Mouse (Mus musculus) heart, adult 8-10 months (tissue): ENCODE data around the gene Fam71f2. TPM values are rescaled to one million over a fixed set of nuclear protein-coding genes. Genes with fewer than 3 reads are reported as not detected.

Experiments used
- DNase-seq: peaks from one replicate; pipeline ENCODE4 v3.0.0; 2022; ENCODE audit warnings: low spot score
- total RNA-seq, 4 experiments: library from RNA; stranded (reverse); gene quantifications; 2 replicates each; pipeline ENCODE4 v1.2.4; 2022

Gene Fam71f2
- total RNA-seq: under 1 TPM in 1 of 4 experiments, not detected in 3; 0.59 TPM

DNA sequence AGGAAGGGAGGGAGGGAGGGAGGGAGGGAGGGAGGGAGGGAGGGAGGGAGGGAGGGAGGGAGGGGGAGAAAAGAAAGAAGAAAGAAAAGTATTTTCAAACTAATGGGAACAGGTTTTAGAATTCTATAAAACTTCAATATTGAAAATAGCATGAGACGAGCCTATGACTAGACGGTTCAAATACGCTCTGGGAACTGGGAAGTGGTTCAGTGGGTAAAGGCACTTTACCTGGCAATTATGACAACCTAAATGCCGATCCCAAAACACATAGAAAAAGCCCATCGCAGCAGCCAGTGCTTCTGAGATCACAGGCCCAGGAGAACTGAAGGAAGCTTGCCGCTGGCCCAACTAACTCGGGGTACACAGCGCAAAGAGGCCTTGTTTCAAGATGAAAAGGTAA is at the start of gene Fam71f2:
Fam71f2 (plus strand) TSS at position 301 of the 400 bp plus-strand sequence.
- DNase-seq: no peak

GRCm38 (mm10) chr6:29230386-29230785 is 49.0 kb upstream of the Fam71f2 start:
- no peak for DNase-seq

GRCm38 (mm10) chr6:29231799-29232198 is 47.6 kb upstream of the Fam71f2 start:
- DNase-seq: no peak

DNA sequence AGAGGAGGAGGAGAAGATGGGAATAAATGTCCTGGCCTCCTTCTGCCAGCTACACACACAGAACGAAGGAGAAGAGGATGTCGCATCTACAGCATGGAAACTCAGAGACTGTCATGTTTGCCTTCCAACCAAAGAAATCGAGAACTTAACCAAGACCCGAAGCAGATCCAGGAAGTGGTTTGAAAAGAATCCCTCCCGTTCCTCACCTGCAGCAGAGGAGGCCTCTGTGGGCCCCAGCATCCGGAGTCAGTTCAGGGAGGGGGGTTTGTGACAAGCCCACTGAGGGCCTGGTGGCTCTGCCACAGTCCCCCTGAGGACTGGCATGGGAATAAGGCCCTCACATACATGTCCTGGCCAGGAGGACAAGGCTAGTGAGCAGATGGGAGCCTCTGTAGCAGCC is 47.1 kb upstream of the Fam71f2 start:
- DNase-seq: no peak

- no peak for DNase-seq
Measured at GRCm38 (mm10) chr6:29233710-29234109, 45.7 kb upstream of the Fam71f2 start.

GRCm38 (mm10) chr6:29234272-29234671 is 45.1 kb upstream of the Fam71f2 start:
- no peak for DNase-seq

DNA sequence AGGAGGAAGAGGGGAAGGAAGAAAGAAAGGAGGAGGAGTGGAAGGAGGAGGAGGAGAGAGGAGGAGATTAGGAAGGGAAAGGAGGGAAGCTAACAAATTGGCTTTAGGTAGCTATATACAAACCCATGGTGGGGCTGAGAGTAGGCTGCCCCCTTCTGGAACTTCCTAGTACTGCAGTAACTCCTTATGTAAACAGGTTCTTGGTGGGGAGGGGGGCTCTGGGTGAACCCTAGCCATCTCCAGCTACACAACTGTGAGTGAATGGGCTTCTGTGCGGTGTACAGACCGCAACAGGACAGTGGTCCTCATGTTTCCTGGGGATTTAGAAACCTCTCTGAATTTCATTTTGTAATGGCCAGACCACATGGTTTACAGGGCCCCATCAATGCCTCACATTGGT is 38.6 kb upstream of the Fam71f2 start:
- peak; percentile 58 for DNase-seq

- no peak for DNase-seq
Measured at GRCm38 (mm10) chr6:29241697-29242096, 37.7 kb upstream of the Fam71f2 start.

DNA sequence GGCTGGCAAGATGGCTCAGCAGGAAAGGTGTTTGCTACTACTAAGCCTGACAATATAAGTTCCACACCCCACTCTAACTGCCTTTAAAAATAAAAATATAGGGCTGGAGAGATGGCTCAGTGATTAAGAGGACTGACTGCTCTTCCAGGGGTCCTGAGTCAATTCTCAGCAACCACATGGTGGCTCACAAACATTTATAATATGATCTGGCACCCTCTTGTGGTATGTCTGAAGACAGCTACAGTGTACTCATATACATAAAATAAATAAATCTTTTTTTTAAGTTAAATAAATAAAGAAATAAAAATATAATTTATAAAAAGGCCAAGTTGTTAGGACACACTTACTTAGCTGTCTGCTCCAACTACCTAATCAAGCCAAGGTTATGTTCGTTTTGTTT is 37.1 kb upstream of the Fam71f2 start:
- no peak for DNase-seq

- no peak for DNase-seq
Measured at GRCm38 (mm10) chr6:29245272-29246120, 33.9 kb upstream of the Fam71f2 start.

- no peak for DNase-seq
Measured at GRCm38 (mm10) chr6:29246183-29246582, 33.2 kb upstream of the Fam71f2 start.

- no peak for DNase-seq
Measured at GRCm38 (mm10) chr6:29246585-29246984, 32.8 kb upstream of the Fam71f2 start.

DNA sequence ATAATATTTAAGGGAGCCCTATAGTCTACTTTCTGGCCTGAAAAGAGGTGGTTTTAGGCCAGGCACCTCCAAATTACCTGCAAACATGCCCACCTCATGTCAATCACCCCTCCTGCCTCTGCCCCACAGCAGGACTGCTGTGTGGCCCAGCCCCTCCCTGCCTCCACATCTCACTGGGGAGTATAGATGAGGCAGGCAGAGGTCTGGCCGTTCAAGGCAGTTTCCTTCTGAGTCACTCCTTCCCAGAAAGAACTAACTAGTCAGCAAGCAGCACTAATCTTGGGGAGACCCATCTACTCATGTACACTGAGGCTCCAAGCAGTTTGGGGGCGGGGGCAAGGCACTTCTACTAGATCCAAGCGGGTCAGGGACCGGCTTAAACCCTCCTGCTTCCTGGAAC is 32.3 kb upstream of the Fam71f2 start:
- no peak for DNase-seq

DNA sequence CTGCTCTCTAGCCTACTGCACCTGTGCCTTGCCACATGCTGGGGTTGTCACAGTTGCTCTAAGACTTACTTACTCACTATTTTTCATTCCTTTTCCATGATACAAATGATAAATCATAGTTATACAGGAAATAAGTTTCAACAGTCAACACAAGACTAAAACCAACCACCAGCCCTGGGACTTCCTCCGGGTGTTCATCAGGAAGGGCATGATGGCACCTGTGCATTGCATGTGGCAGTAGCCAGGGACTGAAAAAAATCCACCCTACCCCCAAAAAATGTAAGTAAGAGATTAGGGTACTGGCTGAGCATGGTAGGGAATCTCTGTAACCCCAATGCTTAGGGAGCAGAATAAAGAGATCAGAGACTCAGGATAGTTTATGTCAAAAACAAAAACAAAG is 20.0 kb upstream of the Fam71f2 start:
- DNase-seq: no peak

- no peak for DNase-seq
Measured at GRCm38 (mm10) chr6:29261831-29262230, 17.6 kb upstream of the Fam71f2 start.

DNA sequence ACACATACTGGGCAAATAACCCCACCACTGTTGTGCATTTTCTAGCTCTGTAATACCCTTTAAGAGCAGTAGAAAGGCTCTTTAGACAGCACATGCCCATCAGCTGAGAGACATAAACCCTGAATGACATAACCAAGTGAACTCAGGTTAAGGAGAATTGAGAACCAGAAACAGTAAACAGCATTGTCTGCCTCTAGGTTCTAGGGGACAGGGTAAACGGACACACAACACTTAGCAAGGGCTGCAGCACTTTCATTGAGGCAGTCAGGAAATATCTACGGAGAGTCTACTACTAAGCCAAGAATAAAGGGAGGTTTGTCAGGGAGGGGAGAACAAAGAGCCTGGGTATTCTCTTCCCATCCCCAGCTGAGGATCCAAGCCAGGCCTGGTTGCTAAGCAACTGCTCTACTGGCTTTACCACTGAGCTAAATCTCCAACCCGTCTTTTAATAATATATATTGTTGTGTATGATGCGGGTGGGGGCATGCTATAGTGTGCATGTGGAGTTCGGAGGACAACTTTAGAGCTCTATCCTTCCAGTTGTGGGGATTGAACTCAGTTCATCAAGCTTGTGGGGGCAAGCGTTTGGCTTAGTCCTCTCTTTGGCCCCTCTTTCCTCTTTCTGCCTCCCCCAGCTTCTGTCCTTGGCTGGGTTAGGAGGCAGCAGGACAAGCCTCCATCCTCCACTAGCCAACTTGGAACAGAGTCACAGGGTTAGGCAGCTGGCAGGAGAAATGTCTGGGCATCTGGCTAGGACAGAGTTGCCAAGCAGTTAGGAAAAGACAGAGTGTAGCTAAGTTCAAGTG is 15.5 kb upstream of the Fam71f2 start:
- DNase-seq: peak; percentile 65

GRCm38 (mm10) chr6:29264456-29264781 is 15.0 kb upstream of the Fam71f2 start:
- DNase-seq: no peak

GRCm38 (mm10) chr6:29266936-29267335 is 12.5 kb upstream of the Fam71f2 start:
- no peak for DNase-seq

DNA sequence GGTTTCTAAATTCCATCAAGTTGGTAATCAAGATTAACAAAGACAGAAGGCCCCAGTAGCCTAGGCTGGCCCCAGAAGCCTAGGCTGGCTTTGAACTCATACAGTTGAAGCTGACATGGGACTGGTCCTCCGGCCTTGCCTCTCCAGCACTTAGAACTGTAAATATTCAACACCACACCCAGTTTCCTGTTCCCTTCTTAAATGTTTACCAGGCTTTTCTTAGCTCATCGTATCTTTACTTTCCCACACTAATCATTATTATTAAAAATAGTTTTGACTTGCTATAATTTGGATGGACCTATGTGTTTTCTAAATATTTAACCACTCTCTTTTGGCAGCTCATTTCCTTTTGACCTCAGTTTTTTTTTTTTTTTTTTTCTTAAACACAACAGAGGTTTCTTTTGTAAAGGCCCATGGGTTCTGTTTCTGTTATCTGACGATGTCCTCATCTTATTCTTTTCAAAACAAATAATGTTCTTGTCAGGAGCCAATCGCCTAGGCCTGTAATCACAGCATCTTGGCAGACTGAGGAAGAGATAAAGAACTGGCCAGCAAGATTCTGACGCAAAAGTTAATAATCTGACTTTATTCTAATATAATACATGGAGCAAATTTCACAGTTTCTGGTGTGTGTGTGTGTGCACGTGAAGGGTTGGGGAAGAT is 10.3 kb upstream of the Fam71f2 start:
- DNase-seq: no peak

DNA sequence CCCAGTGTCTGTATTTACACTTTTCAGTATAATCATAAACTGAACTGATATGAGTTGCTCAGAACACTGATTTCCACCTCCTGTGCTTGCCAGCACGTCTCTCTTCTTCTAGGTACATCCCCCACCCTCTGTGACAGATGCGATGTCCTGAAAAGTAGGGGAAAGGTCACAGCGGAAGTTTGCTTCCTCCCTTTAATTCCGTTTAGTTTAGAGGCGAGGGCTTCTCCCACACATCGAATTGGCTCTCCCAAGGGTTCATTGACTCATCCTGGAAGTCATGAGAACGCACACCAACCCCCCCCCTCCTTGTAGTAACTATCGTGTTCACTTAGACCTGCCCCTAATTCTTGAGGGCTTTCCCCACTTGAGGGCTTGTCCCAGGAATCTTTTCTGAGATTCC is 8.4 kb upstream of the Fam71f2 start:
- DNase-seq: peak; percentile 45

DNA sequence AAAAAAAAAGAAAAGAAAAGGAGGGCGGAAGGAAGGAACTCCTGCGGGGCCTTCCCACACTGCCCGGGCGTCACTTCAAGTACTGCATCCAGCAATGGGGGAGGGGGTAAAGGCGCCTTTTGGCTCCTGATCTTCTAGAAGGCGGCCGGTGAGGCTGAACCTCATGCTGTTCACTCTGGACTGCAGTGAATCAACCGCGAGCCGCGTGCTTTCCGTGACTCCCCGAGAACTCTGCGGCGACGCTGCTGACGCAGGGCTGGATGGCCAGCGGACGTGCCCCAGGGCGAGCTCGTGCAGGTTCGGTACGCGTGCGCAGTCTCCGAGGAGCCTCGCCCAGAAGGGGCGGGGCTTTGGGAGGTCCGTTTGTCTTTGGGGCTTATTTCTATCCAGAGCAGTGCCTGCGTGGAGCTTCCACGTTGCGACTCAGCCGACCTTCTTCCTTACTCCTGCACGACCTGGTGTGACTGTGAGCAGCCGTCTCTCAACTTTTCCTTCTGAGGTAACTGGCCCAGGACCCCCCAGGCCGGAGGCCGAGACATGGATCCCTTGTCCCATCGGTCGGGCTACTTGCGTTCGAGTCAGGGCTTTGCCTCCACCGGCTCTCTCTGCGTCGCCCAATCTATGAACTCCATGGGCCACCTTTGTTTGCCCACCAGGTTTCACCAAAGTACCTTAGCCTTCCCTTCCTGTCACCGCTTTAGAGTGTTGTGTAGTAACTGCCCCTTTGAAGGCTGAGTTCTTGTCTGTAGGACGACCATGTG is 6.9 kb upstream of the Fam71f2 start, which contains the start of gene Hilpda:
Hilpda (plus strand) TSS at position 177 of the 761 bp plus-strand sequence.
- peak; percentile 93 for DNase-seq

DNA sequence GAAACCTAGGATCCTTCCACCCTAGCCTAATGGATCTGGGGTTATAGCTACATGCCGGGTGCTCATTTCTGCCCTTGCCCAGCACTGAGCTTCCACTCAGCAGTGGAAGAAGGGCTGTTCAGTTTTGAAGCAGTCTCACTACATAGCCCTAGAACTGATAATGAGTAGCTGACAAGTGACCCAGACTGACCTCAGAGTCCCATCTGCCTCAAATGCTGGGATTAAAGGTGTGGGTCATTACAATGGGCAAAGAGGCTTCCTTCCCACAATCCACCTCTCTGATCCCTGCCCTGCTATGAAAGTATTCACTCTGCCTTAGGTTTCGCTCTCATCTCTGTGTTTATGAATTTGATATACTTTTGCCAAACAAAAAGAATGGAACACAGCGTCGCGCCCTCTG is 2.6 kb upstream of the Fam71f2 start:
- no peak for DNase-seq
